Mouse (Mus musculus): ENCODE measurements around the gene Mindy4. TPM values are rescaled to one million over a fixed set of nuclear protein-coding genes. Genes with fewer than 3 reads are reported as not detected.

Gene Mindy4
- polyA plus RNA-seq, 1 experiment from 2014 or later: 17.0 TPM

DNA sequence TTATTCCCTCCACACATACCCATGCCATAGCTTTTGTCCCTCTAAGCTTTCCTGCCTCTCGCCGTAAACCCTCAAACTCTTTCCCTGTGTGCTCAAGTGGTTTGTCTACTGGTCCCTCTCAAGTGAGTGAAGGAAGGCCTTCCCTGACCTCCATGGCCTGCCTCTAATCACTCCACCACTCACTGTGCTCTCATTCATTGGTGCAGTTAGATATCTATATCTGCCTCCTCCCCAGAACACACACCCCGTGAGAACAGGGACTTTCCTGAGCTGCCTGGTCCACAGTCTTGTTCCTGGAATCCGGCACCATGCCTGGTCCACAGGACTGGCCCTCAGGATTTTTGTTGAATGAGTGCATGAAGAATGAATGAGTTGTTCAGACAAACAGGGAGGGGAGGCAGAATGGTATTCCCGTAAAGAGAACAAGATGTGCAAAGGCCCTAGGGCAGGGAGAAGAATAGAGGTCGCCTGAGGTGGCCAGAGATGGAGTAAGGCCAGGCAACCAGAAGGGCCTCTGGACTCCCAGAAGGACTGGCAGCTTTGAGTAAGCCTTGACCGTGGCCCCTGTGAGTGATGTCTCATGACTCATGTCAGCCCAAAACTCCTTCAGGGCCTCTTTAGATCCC, 61.7 kb downstream of the Mindy4 start:
- peaks cover 8% of the 10 kb centered on the region; the same call in 1 of the 2 replicates for H3K36me3 ChIP-seq (ENCODE audit: insufficient read depth, low read length)
- no peaks in the 10 kb centered on the region for H3K4me1 ChIP-seq (ENCODE audit: insufficient read depth, low read length)
- no peak overlapping the region for H3K4me3 ChIP-seq (ENCODE audit: low read length)
- H3K4me2 ChIP-seq (replicated peaks; ENCODE audit: low read depth, low read length): no peak overlapping the region
- H3K9ac ChIP-seq (replicated peaks; ENCODE audit: low read length): no peak overlapping the region
- ATAC-seq (ENCODE audit: low FRiP score, low TSS enrichment): no peak
- WGBS: 94% methylated on average over 7 of the region's 7 CpGs
- H3K27me3 ChIP-seq (ENCODE audit: insufficient read depth, low read length): no peaks in the 10 kb centered on the region
- H3K9me3 ChIP-seq (ENCODE audit: low read length): no peaks in the 10 kb centered on the region
- H3K27ac ChIP-seq (ENCODE audit: low read length): no peak overlapping the region

DNA sequence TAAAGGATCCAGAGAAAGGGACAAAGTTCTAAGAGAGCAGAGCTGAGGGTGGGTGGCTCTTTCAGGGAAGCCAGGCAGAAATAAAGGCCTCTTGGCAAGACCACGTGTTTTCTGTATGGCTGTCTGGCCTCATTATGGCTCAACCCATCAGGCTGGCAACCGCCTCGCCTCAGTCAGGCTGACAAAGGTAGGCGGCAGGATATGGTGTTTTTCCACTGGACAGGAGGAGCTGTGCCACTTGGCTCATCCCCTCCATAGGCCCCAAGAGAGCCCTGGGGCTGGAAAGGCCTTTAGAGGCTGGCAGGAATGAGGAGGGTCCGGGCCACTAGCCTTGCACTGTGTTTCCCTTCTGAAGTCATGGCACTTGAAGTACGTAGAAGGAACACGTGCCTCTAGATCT, 69.8 kb downstream of the Mindy4 start:
- WGBS: 81% methylated on average over 7 of the region's 7 CpGs
- ATAC-seq (ENCODE audit: low FRiP score, low TSS enrichment): no peak

DNA sequence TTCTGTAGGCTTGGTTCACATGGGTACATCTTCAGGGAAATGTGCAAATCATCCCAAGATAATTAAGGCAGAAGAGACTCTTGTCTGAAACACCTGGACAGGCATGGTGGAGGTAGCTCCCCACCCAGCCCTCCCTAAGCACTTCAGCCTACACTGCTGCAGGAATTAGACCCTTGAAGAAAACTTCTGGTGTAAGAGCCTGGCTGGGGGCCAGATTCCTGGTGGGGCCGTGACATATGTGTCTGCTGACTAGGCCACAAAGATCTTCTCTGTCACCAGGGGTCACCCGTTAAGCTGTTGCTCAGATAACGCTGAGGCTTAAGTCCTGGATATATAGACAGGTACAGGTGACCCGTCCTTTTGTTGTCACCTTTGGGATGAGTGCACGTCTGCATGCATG, 70.3 kb downstream of the Mindy4 start:
- Histone ChIP-seq H3K4me2 (replicated peaks; ENCODE audit: low read depth, low read length) (no peak overlapping the region), H3K4me3 (ENCODE audit: low read length) (no peak overlapping the region), H3K27me3 (ENCODE audit: insufficient read depth, low read length) (no peaks in the 10 kb centered on the region), H3K4me1 (ENCODE audit: insufficient read depth, low read length) (no peaks in the 10 kb centered on the region; the same call in 1 of the 2 replicates), H3K9me3 (ENCODE audit: low read length) (no peaks in the 10 kb centered on the region), H3K27ac (ENCODE audit: low read length) (no peak overlapping the region), H3K36me3 (ENCODE audit: insufficient read depth, low read length) (no peaks in the 10 kb centered on the region), H3K9ac (replicated peaks; ENCODE audit: low read length) (no peak overlapping the region)
- ATAC-seq (ENCODE audit: low FRiP score, low TSS enrichment): no peak
- WGBS: 80% methylated on average over 5 of the region's 5 CpGs

More for the DNA sequence above, 69.8 kb downstream of the Mindy4 start:
- H3K9ac ChIP-seq (replicated peaks; ENCODE audit: low read length): no peak overlapping the region
- no peak overlapping the region for H3K4me2 ChIP-seq (replicated peaks; ENCODE audit: low read depth, low read length)
- no peak overlapping the region for H3K4me3 ChIP-seq (ENCODE audit: low read length)
- H3K27ac ChIP-seq (ENCODE audit: low read length): no peak overlapping the region
- no peaks in the 10 kb centered on the region for H3K9me3 ChIP-seq (ENCODE audit: low read length)
- H3K4me1 ChIP-seq (ENCODE audit: insufficient read depth, low read length): no peaks in the 10 kb centered on the region; the same call in 1 of the 2 replicates
- no peaks in the 10 kb centered on the region for H3K36me3 ChIP-seq (ENCODE audit: insufficient read depth, low read length)
- H3K27me3 ChIP-seq (ENCODE audit: insufficient read depth, low read length): no peaks in the 10 kb centered on the region

DNA sequence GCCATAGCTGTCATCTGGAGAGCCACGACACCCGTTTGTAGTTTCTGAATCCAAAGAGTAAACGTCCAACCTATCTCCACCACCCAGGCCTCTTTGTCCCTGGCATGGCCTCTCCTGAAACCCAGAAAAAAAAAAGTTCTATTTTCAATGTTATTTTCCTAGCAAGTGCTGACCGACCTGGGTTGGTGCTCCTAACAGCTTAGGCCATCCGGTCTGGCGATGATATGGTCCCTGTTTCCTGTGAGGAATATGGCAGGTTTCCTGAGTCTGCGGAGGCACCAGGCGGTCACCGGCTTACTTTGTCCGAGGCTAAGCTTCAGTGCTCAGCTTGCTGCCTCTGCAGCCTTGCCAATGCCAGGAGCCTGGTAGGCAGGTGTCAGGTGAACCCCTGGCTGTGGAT, 71.8 kb downstream of the Mindy4 start:
- 81% methylated on average over 10 of the region's 10 CpGs for WGBS
- Histone ChIP-seq H3K36me3 (ENCODE audit: insufficient read depth, low read length) (no peaks in the 10 kb centered on the region), H3K27me3 (ENCODE audit: insufficient read depth, low read length) (no peaks in the 10 kb centered on the region), H3K4me3 (ENCODE audit: low read length) (no peak overlapping the region), H3K9me3 (ENCODE audit: low read length) (no peaks in the 10 kb centered on the region), H3K27ac (ENCODE audit: low read length) (no peak overlapping the region), H3K4me2 (replicated peaks; ENCODE audit: low read depth, low read length) (no peak overlapping the region), H3K4me1 (ENCODE audit: insufficient read depth, low read length) (no peaks in the 10 kb centered on the region; the same call in 1 of the 2 replicates), H3K9ac (replicated peaks; ENCODE audit: low read length) (no peak overlapping the region)
- no peak for ATAC-seq (ENCODE audit: low FRiP score, low TSS enrichment)

DNA sequence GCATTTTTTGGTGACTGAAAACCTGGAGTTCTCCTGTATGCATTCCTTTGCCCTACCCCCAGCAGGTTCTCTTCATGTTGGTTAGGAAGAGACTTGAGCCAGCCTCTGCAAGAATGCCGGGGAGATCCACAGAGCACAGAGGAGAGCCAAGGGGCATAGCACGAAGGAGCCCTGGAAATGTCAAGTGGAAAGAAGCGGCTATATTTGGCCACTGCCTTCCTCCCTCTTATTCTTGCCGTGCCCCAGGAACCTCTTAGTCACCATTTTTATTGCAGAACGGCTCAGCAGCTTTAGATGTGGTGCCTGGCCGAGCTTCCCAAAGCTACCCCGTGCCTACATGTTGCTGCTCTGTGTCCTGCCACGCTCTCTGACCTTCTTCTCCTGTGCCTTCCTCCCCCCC, 72.6 kb downstream of the Mindy4 start:
- Histone ChIP-seq H3K9ac (replicated peaks; ENCODE audit: low read length) (no peak overlapping the region), H3K36me3 (ENCODE audit: insufficient read depth, low read length) (peaks cover 5% of the 10 kb centered on the region; the same call in 1 of the 2 replicates), H3K4me3 (ENCODE audit: low read length) (no peak overlapping the region), H3K27ac (ENCODE audit: low read length) (no peak overlapping the region), H3K27me3 (ENCODE audit: insufficient read depth, low read length) (no peaks in the 10 kb centered on the region), H3K4me1 (ENCODE audit: insufficient read depth, low read length) (no peaks in the 10 kb centered on the region; the same call in 1 of the 2 replicates), H3K4me2 (replicated peaks; ENCODE audit: low read depth, low read length) (no peak overlapping the region), H3K9me3 (ENCODE audit: low read length) (no peaks in the 10 kb centered on the region)
- 72% methylated on average over 8 of the region's 8 CpGs for WGBS
- no peak for ATAC-seq (ENCODE audit: low FRiP score, low TSS enrichment)

DNA sequence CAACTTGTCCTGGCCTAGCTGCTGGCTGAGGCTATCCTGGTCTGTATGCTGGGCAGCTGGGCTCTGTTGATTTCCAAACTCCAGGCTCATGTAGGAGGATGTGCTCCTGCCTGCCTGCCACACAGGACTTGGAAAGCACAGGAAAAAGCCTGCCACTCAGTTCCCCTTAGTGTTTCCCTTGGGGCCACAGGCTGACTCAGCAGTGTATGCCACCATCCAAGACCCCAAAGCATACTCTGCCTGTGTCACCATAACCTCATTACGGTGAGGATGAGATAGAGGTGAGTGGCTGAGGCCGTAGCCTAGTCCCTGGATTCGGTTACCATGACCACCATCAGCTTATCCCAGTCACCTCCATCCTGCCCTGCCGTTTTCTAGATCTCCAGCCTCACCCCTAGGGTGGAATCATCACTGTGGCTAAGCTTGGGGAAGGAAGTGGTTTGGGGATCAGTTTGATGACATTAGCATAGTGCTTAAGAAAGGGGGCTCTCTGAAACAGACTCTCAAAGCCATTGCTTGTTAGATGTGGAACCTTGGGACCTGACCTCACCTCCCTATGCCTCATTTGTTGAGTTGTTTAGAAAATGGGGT, 73.6 kb downstream of the Mindy4 start:
- WGBS: 85% methylated on average over 4 of the region's 4 CpGs
- no peak for ATAC-seq (ENCODE audit: low FRiP score, low TSS enrichment)
- H3K27ac ChIP-seq (ENCODE audit: low read length): no peak overlapping the region
- H3K4me1 ChIP-seq (ENCODE audit: insufficient read depth, low read length): no peaks in the 10 kb centered on the region; the same call in 1 of the 2 replicates
- no peaks in the 10 kb centered on the region for H3K27me3 ChIP-seq (ENCODE audit: insufficient read depth, low read length)
- H3K4me2 ChIP-seq (replicated peaks; ENCODE audit: low read depth, low read length): no peak overlapping the region
- H3K36me3 ChIP-seq (ENCODE audit: insufficient read depth, low read length): peaks cover 13% of the 10 kb centered on the region; the same call in 1 of the 2 replicates
- H3K4me3 ChIP-seq (ENCODE audit: low read length): no peak overlapping the region
- H3K9ac ChIP-seq (replicated peaks; ENCODE audit: low read length): no peak overlapping the region
- no peaks in the 10 kb centered on the region for H3K9me3 ChIP-seq (ENCODE audit: low read length)

DNA sequence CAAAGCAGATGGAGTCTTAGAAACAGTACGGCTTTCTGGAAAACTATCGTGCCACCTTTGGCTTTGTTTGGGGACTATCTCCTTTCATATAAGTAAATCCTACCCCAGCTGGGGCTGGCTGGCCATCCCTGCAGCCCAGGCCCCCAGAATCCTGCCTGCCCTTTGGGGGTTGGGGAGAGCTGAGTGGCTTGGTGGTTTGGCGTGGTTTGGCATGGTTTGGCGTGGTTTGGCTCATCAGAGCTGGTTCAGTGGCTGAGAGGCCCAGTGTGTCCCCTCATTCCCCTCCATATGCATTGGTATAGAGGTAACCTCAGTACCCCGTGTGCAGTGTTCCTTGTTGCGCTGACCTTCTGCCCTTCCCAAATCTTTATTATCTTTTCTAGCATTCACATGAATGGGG, 74.9 kb downstream of the Mindy4 start:
- WGBS: 79% methylated on average over 6 of the region's 6 CpGs
- H3K4me2 ChIP-seq (replicated peaks; ENCODE audit: low read depth, low read length): no peak overlapping the region
- H3K9ac ChIP-seq (replicated peaks; ENCODE audit: low read length): no peak overlapping the region
- no peaks in the 10 kb centered on the region for H3K27me3 ChIP-seq (ENCODE audit: insufficient read depth, low read length)
- H3K36me3 ChIP-seq (ENCODE audit: insufficient read depth, low read length): peaks cover 16% of the 10 kb centered on the region
- no peak for ATAC-seq (ENCODE audit: low FRiP score, low TSS enrichment)
- H3K27ac ChIP-seq (ENCODE audit: low read length): no peak overlapping the region
- peaks cover 4% of the 10 kb centered on the region; the same call in 1 of the 2 replicates for H3K9me3 ChIP-seq (ENCODE audit: low read length)
- no peak overlapping the region for H3K4me3 ChIP-seq (ENCODE audit: low read length)
- H3K4me1 ChIP-seq (ENCODE audit: insufficient read depth, low read length): no peaks in the 10 kb centered on the region; the same call in 1 of the 2 replicates

DNA sequence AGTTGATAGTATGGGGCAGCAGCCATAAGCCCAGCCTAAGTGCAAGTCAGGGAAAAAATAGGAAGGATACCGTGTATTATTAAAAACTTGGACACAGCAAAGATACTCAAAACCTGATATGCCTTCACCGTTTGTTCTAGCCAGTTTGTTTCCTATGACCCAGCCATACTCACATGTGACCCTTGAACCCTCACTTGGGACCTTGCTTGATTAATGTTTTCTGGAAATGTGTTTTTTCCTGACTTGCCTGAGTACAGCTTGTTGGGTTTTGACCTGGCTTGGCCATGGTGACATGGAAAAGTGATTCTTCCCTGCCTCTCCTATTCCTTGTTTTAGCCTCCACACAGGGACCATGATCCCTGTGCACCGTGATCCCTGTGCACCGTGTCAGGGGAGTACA, 75.3 kb downstream of the Mindy4 start:
- no peak overlapping the region for H3K27ac ChIP-seq (ENCODE audit: low read length)
- H3K36me3 ChIP-seq (ENCODE audit: insufficient read depth, low read length): peaks cover 16% of the 10 kb centered on the region
- no peak overlapping the region for H3K9ac ChIP-seq (replicated peaks; ENCODE audit: low read length)
- peaks cover 4% of the 10 kb centered on the region; the same call in 1 of the 2 replicates for H3K9me3 ChIP-seq (ENCODE audit: low read length)
- WGBS: 47% methylated on average over 4 of the region's 4 CpGs
- no peak overlapping the region for H3K4me3 ChIP-seq (ENCODE audit: low read length)
- H3K27me3 ChIP-seq (ENCODE audit: insufficient read depth, low read length): no peaks in the 10 kb centered on the region
- H3K4me1 ChIP-seq (ENCODE audit: insufficient read depth, low read length): no peaks in the 10 kb centered on the region; the same call in 1 of the 2 replicates
- H3K4me2 ChIP-seq (replicated peaks; ENCODE audit: low read depth, low read length): no peak overlapping the region
- ATAC-seq (ENCODE audit: low FRiP score, low TSS enrichment): no peak

DNA sequence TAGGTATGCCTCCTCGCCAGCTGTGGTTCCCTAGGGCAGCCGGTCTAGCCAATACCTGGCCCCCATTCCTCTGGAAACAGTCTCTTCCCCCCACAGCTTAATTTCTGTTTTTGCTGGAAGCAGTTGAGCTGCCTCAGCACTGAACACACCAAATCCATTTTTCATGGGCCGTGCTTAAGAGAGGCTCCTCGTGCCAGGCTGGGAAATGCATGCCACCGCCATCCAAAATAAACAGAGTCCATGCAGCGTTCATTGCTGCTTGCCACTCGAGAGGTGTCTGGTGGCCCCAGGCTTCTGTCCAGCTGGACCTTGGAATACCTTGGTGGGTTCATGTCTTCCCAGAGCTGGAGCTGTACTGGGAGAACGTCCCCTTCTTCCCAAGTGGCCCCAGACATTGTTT, 77.8 kb downstream of the Mindy4 start:
- Histone ChIP-seq H3K4me2 (replicated peaks; ENCODE audit: low read depth, low read length) (no peak overlapping the region), H3K9me3 (ENCODE audit: low read length) (peaks cover 4% of the 10 kb centered on the region; the same call in 1 of the 2 replicates), H3K4me1 (ENCODE audit: insufficient read depth, low read length) (no peaks in the 10 kb centered on the region), H3K9ac (replicated peaks; ENCODE audit: low read length) (no peak overlapping the region), H3K27ac (ENCODE audit: low read length) (no peak overlapping the region), H3K27me3 (ENCODE audit: insufficient read depth, low read length) (no peaks in the 10 kb centered on the region), H3K4me3 (ENCODE audit: low read length) (no peak overlapping the region), H3K36me3 (ENCODE audit: insufficient read depth, low read length) (peaks cover 16% of the 10 kb centered on the region)
- 90% methylated on average over 8 of the region's 8 CpGs for WGBS
- no peak for ATAC-seq (ENCODE audit: low FRiP score, low TSS enrichment)

DNA sequence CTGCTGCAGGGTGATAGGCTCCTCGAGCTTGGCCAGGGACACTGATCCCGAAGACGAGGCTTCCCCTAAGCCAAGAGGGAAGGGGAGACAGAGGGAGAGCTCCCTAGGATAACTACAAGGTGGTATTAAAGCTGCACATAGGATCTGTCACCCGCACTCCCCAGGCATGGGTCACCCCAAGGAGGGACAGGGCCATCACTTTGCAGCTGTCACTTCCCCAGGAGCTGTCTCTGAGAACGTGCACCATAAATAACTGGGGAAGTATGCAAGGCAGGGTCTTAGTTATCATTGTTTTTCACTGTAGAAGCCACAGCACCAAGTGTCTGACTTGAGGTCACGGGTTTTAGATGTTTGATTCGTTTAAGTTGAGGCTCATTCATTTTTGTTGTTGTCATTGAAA, 78.5 kb downstream of the Mindy4 start:
- Histone ChIP-seq H3K4me3 (ENCODE audit: low read length) (no peak overlapping the region), H3K27me3 (ENCODE audit: insufficient read depth, low read length) (no peaks in the 10 kb centered on the region), H3K4me1 (ENCODE audit: insufficient read depth, low read length) (no peaks in the 10 kb centered on the region), H3K9ac (replicated peaks; ENCODE audit: low read length) (no peak overlapping the region), H3K36me3 (ENCODE audit: insufficient read depth, low read length) (peaks cover 16% of the 10 kb centered on the region), H3K9me3 (ENCODE audit: low read length) (peaks cover 4% of the 10 kb centered on the region; the same call in 1 of the 2 replicates), H3K4me2 (replicated peaks; ENCODE audit: low read depth, low read length) (no peak overlapping the region), H3K27ac (ENCODE audit: low read length) (no peak overlapping the region)
- 79% methylated on average over 7 of the region's 7 CpGs for WGBS
- ATAC-seq (ENCODE audit: low FRiP score, low TSS enrichment): no peak

Data from kidney, embryonic 16.5 days (tissue).